Mouse (Mus musculus) heart, postnatal 0 days (tissue): Measurements from ENCODE around the gene Rasgrf1.

Experiments
- CTCF ChIP-seq: IDR thresholded peaks from 2 replicates; pipeline ENCODE4 v1.5.1; 2016; ENCODE audit warnings: antibody characterized with exemption, control low read depth, low read depth
- EP300 ChIP-seq: IDR thresholded peaks from 2 replicates; pipeline ENCODE4 v1.6.1; 2016; ENCODE audit warnings: antibody characterized with exemption, low read depth

GRCm38 (mm10) chr9:89910011-89910400 lies 298 bp downstream of the Rasgrf1 start:
- TF ChIP-seq EP300 (no peak), CTCF (no peak)
